Mouse (Mus musculus) lung, adult 2 months (tissue): ENCODE results near the gene Exph5.

Experiments
- CTCF ChIP-seq: fragments of 200-500 bp; IDR thresholded peaks from 2 replicates; pipeline ENCODE4 v1.5.1; 2011; ENCODE audit warnings: mild to moderate bottlenecking, low read length, control low read depth; ENCODE audit not compliant: insufficient read depth
- POLR2A ChIP-seq: fragments of 200-500 bp; IDR thresholded peaks from 2 replicates; pipeline ENCODE4 v1.6.1; 2011; ENCODE audit warnings: low read depth, mild to moderate bottlenecking, control low read depth, low read length, borderline replicate concordance; ENCODE audit errors: extremely low read depth

DNA sequence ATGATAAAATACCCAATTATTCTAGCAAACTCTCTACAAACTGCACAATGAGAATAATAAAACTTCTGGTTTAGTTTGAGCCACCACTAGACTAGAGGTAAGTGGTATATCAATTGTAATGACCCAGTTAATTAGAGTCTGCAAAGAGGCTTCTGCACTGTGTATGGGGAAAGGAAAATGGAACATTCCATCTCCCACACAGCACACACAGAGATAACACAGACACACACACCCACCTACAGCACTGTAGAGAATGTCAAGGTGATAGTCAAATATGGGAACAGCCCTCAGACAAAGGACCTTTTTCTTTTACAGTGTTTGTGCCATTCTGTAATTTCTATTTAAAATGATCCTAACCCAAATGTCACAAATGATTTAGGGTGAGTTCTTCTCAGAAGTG, 8.6 kb upstream of the Exph5 start:
- no peak for TF ChIP-seq POLR2A
- no peak for TF ChIP-seq CTCF
